Mouse (Mus musculus) right cerebral cortex, adult 2 months (tissue): ENCODE measurements at regions not wholly inside any gene's neighbourhood (a gene's known extent, or its start where the extent isn't known, plus 50 kb on each side); places are given as distances from the start of the nearest gene placed in this dataset.
A peak's percentile ranks its signal among the peaks of the same experiment; 100 is the strongest.

Experiments used
- DNase-seq, 2 experiments: peaks; one replicate each; pipeline ENCODE4 v3.0.0; 2021 to 2022; ENCODE audit warnings: low spot score in 2 of 2

GRCm38 (mm10) chr2:137977767-137978166, 278.6 kb upstream of the Btbd3 start:
- DNase-seq, result peak; percentile 7 to 15

- no peak for DNase-seq
Measured at GRCm38 (mm10) chr2:137974651-137975050, 281.7 kb upstream of the Btbd3 start.

- DNase-seq, result no peak
Measured at GRCm38 (mm10) chr2:137969156-137969555, 287.2 kb upstream of the Btbd3 start.

GRCm38 (mm10) chr2:137966460-137967076, 289.8 kb upstream of the Btbd3 start:
- no peak for DNase-seq

- peak; percentile 11 to 21 for DNase-seq
Measured at GRCm38 (mm10) chr2:137954830-137955229, 301.5 kb upstream of the Btbd3 start.

- no peak for DNase-seq
Measured at GRCm38 (mm10) chr2:137953144-137953543, 303.2 kb upstream of the Btbd3 start.

- DNase-seq, result no peak
Measured at GRCm38 (mm10) chr2:137951942-137952341, 304.4 kb upstream of the Btbd3 start.

GRCm38 (mm10) chr2:137950931-137951330, 305.4 kb upstream of the Btbd3 start:
- no peak for DNase-seq

GRCm38 (mm10) chr2:137942753-137943152, 313.6 kb upstream of the Btbd3 start:
- DNase-seq, result peak; percentile 86 to 94

GRCm38 (mm10) chr2:137939591-137939990, 316.8 kb upstream of the Btbd3 start:
- DNase-seq, result no peak

- DNase-seq, result no peak
Measured at GRCm38 (mm10) chr2:137938831-137939480, 317.4 kb upstream of the Btbd3 start.

GRCm38 (mm10) chr2:137936613-137937012, 319.8 kb upstream of the Btbd3 start:
- no peak for DNase-seq

- DNase-seq, result no peak
Measured at GRCm38 (mm10) chr2:137932931-137933330, 323.4 kb upstream of the Btbd3 start.

- no peak for DNase-seq
Measured at GRCm38 (mm10) chr2:137932488-137932887, 323.9 kb upstream of the Btbd3 start.

- DNase-seq, result no peak
Measured at GRCm38 (mm10) chr2:137925488-137925887, 330.9 kb upstream of the Btbd3 start.

- no peak for DNase-seq
Measured at GRCm38 (mm10) chr2:137924576-137924975, 331.8 kb upstream of the Btbd3 start.

- DNase-seq, result no peak
Measured at GRCm38 (mm10) chr2:137898425-137898824, 357.9 kb upstream of the Btbd3 start.

GRCm38 (mm10) chr2:137880211-137881031, 375.9 kb upstream of the Btbd3 start:
- no peak for DNase-seq

GRCm38 (mm10) chr2:137869676-137870075, 386.7 kb upstream of the Btbd3 start:
- DNase-seq, result no peak

GRCm38 (mm10) chr2:137854494-137854893, 401.9 kb upstream of the Btbd3 start:
- no peak for DNase-seq

- no peak for DNase-seq
Measured at GRCm38 (mm10) chr2:137853399-137854259, 402.7 kb upstream of the Btbd3 start.

- DNase-seq, result no peak
Measured at GRCm38 (mm10) chr2:137847901-137848300, 408.5 kb upstream of the Btbd3 start.
